Mouse (Mus musculus) liver, adult 2 months (tissue): ENCODE measurements around the gene Ube2v1.

Source experiments
- CTCF ChIP-seq: fragments of 200-500 bp; IDR thresholded peaks from 2 replicates; pipeline ENCODE4 v1.5.1; 2011; ENCODE audit warnings: low read depth, low read length, control low read depth
- POLR2A ChIP-seq: fragments of 200-500 bp; IDR thresholded peaks from 2 replicates; pipeline ENCODE4 v1.6.1; 2011; ENCODE audit warnings: low read length, control low read depth; ENCODE audit not compliant: insufficient read depth; ENCODE audit errors: extremely low read depth

- TF ChIP-seq POLR2A (no peak), CTCF (no peak)
Observed at GRCm38 (mm10) chr2:167597492-167598186, 34.3 kb downstream of the Ube2v1 start.
